Mouse (Mus musculus) MEL (cell line): ENCODE measurements at regions not wholly inside any gene's neighbourhood (a gene's known extent, or its start where the extent isn't known, plus 50 kb on each side); places are given as distances from the start of the nearest gene placed in this dataset.

Experiments used
- CTCF ChIP-seq, 3 experiments: IDR thresholded peaks in 2 of 3; conservative IDR thresholded peaks in 1 of 3; 2 replicates each; pipeline ENCODE4 v1.5.1; 2011 to 2012; ENCODE audit warnings: low read length in 3 of 3, low read depth in 2 of 3, mild to moderate bottlenecking in 2 of 3, improper control_type of control experiment in 1 of 3, inconsistent platforms in 1 of 3, mixed read lengths in 1 of 3, moderate library complexity in 1 of 3; ENCODE audit not compliant: control insufficient read depth in 1 of 3, insufficient read depth in 1 of 3, poor library complexity in 1 of 3, severe bottlenecking in 1 of 3
- EP300 ChIP-seq, 2 experiments: IDR thresholded peaks; 2 replicates each; pipeline ENCODE4 v1.6.1; 2011; ENCODE audit warnings: improper control_type of control experiment in 2 of 2, low read length in 2 of 2, low read depth in 1 of 2, mild to moderate bottlenecking in 1 of 2
- POLR2A ChIP-seq, 2 experiments: IDR thresholded peaks; 2 replicates each; pipeline ENCODE4 v1.6.1; 2011 to 2012; ENCODE audit warnings: low read length in 2 of 2, mild to moderate bottlenecking in 2 of 2, control low read depth in 1 of 2, improper control_type of control experiment in 1 of 2, low read depth in 1 of 2, moderate library complexity in 1 of 2; ENCODE audit not compliant: control insufficient read depth in 1 of 2, insufficient read depth in 1 of 2, poor library complexity in 1 of 2
- TCF12 ChIP-seq: IDR thresholded peaks from 2 replicates; pipeline ENCODE4 v1.6.1; 2014; ENCODE audit warnings: low read depth, mild to moderate bottlenecking, inconsistent platforms, low read length, improper control_type of control experiment, moderate library complexity

DNA sequence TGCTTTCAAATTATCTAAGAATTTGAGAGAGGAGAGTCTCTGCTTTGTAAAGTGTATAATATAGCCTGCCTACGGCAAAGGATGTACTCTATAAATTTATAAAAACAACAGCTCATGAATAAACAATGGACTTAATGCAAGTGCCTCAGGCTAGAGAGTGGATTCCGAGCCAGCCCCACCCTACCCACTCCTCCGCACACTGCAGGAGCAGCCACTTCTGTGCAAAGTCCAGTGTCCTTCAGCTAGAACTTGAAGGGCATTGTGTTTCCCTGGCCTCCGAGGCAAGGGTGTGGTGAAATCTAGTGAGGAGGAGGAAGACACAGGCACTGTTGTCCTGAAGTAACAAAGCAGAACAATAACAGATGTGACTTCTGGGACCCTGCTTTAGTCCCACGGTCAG, 98.4 kb upstream of the Arl4c start:
- TF ChIP-seq TCF12 = no peak
- no peak for TF ChIP-seq POLR2A (IDR thresholded peaks at IDR 0.05; ENCODE audit: control insufficient read depth in 1 of 2, insufficient read depth in 1 of 2, low read depth in 1 of 2, low read length in 2 of 2, poor library complexity in 1 of 2)
- TF ChIP-seq CTCF (IDR thresholded peaks at IDR 0.05 in 2 of 3, conservative IDR thresholded peaks at IDR 0.05 in 1 of 3; ENCODE audit: control insufficient read depth in 1 of 3, insufficient read depth in 1 of 3, low read depth in 2 of 3, low read length in 3 of 3, poor library complexity in 1 of 3, severe bottlenecking in 1 of 3) = no peak
- no peak for TF ChIP-seq EP300 (IDR thresholded peaks at IDR 0.05; ENCODE audit: low read depth in 1 of 2, low read length in 2 of 2)
